Mouse (Mus musculus) kidney, postnatal 25 days (tissue): Measurements from ENCODE around the gene Kansl1l.

Experiments
- DNase-seq, 2 experiments: peaks; one replicate each; pipeline ENCODE4 v3.0.0; 2021; ENCODE audit warnings: mixed read lengths in 2 of 2

Gene Kansl1l

GRCm38 (mm10) chr1:66695296-66695695, 122.1 kb downstream of the Kansl1l start:
- no peak for DNase-seq

GRCm38 (mm10) chr1:66694266-66694665, 123.1 kb downstream of the Kansl1l start:
- no peak for DNase-seq

GRCm38 (mm10) chr1:66692780-66693392, 124.5 kb downstream of the Kansl1l start:
- DNase-seq = no peak

GRCm38 (mm10) chr1:66692308-66692707, 125.1 kb downstream of the Kansl1l start:
- no peak for DNase-seq

GRCm38 (mm10) chr1:66691772-66692171, 125.6 kb downstream of the Kansl1l start:
- DNase-seq = no peak

- no peak for DNase-seq
These were observed 134.4 kb downstream of the Kansl1l start for GRCm38 (mm10) chr1:66682974-66683373.

GRCm38 (mm10) chr1:66678662-66679061, 138.7 kb downstream of the Kansl1l start:
- no peak for DNase-seq

- DNase-seq = no peak
These were observed 139.4 kb downstream of the Kansl1l start for GRCm38 (mm10) chr1:66677928-66678327.

GRCm38 (mm10) chr1:66672812-66673211, 144.6 kb downstream of the Kansl1l start:
- no peak for DNase-seq

GRCm38 (mm10) chr1:66671475-66671874, 145.9 kb downstream of the Kansl1l start:
- no peak for DNase-seq
